Mouse (Mus musculus): ENCODE measurements at regions not wholly inside any gene's neighbourhood (a gene's known extent, or its start where the extent isn't known, plus 50 kb on each side); places are given as distances from the start of the nearest gene placed in this dataset.

- Histone ChIP-seq H3K4me3 (ENCODE audit: low read depth, low read length) (no peak overlapping the region), H3K9me3 (ENCODE audit: control insufficient read depth, low read length) (no peaks in the 10 kb centered on the region), H3K4me1 (ENCODE audit: control insufficient read depth, insufficient read depth, low read length) (no peaks in the 10 kb centered on the region), H3K4me2 (ENCODE audit: low read depth, low read length) (no peak overlapping the region), H3K27ac (ENCODE audit: low read depth, low read length) (no peak overlapping the region), H3K9ac (replicated peaks; ENCODE audit: low read depth, low read length) (no peak overlapping the region), H3K36me3 (ENCODE audit: control insufficient read depth, insufficient read depth, low read length) (no peaks in the 10 kb centered on the region), H3K27me3 (ENCODE audit: control insufficient read depth, insufficient read depth, low read length) (no peaks in the 10 kb centered on the region)
- no peak for ATAC-seq (ENCODE audit: low read depth)
- WGBS, result 80% methylated on average over 1 of the region's 1 CpGs
These were observed 154.7 kb upstream of the Kcnq5 start for GRCm38 (mm10) chr1:22116466-22116865.

GRCm38 (mm10) chr1:22105496-22105895, 143.8 kb upstream of the Kcnq5 start:
- WGBS, result 48% methylated on average over 3 of the region's 3 CpGs
- H3K4me3 ChIP-seq (ENCODE audit: low read depth, low read length), result no peak overlapping the region
- no peaks in the 10 kb centered on the region for H3K27me3 ChIP-seq (ENCODE audit: control insufficient read depth, insufficient read depth, low read length)
- H3K27ac ChIP-seq (ENCODE audit: low read depth, low read length), result no peak overlapping the region
- no peak overlapping the region for H3K9ac ChIP-seq (replicated peaks; ENCODE audit: low read depth, low read length)
- H3K36me3 ChIP-seq (ENCODE audit: control insufficient read depth, insufficient read depth, low read length), result no peaks in the 10 kb centered on the region
- H3K9me3 ChIP-seq (ENCODE audit: control insufficient read depth, low read length), result no peaks in the 10 kb centered on the region
- H3K4me2 ChIP-seq (ENCODE audit: low read depth, low read length), result no peak overlapping the region
- no peaks in the 10 kb centered on the region for H3K4me1 ChIP-seq (ENCODE audit: control insufficient read depth, insufficient read depth, low read length)
- ATAC-seq (ENCODE audit: low read depth), result no peak

GRCm38 (mm10) chr1:22071405-22072117, 109.8 kb upstream of the Kcnq5 start:
- Histone ChIP-seq H3K4me2 (ENCODE audit: low read depth, low read length) (no peak overlapping the region), H3K9ac (replicated peaks; ENCODE audit: low read depth, low read length) (no peak overlapping the region), H3K36me3 (ENCODE audit: control insufficient read depth, insufficient read depth, low read length) (no peaks in the 10 kb centered on the region), H3K4me3 (ENCODE audit: low read depth, low read length) (no peak overlapping the region), H3K9me3 (ENCODE audit: control insufficient read depth, low read length) (no peaks in the 10 kb centered on the region), H3K27me3 (ENCODE audit: control insufficient read depth, insufficient read depth, low read length) (no peaks in the 10 kb centered on the region), H3K27ac (ENCODE audit: low read depth, low read length) (no peak overlapping the region), H3K4me1 (ENCODE audit: control insufficient read depth, insufficient read depth, low read length) (no peaks in the 10 kb centered on the region)
- 78% methylated on average over 4 of the region's 4 CpGs for WGBS
- peak; percentile 66 for ATAC-seq (ENCODE audit: low read depth)

GRCm38 (mm10) chr1:22070028-22070427, 108.3 kb upstream of the Kcnq5 start:
- no peak overlapping the region for H3K4me3 ChIP-seq (ENCODE audit: low read depth, low read length)
- no peaks in the 10 kb centered on the region for H3K9me3 ChIP-seq (ENCODE audit: control insufficient read depth, low read length)
- H3K36me3 ChIP-seq (ENCODE audit: control insufficient read depth, insufficient read depth, low read length), result no peaks in the 10 kb centered on the region
- no peak overlapping the region for H3K27ac ChIP-seq (ENCODE audit: low read depth, low read length)
- no peaks in the 10 kb centered on the region for H3K27me3 ChIP-seq (ENCODE audit: control insufficient read depth, insufficient read depth, low read length)
- 70% methylated on average over 5 of the region's 5 CpGs for WGBS
- no peak for ATAC-seq (ENCODE audit: low read depth)
- H3K4me1 ChIP-seq (ENCODE audit: control insufficient read depth, insufficient read depth, low read length), result no peaks in the 10 kb centered on the region
- no peak overlapping the region for H3K4me2 ChIP-seq (ENCODE audit: low read depth, low read length)
- no peak overlapping the region for H3K9ac ChIP-seq (replicated peaks; ENCODE audit: low read depth, low read length)

All from neural tube, embryonic 14.5 days (tissue).